Mouse (Mus musculus): ENCODE data around the gene Lrrc72. TPM values are rescaled to one million over a fixed set of nuclear protein-coding genes. Genes with fewer than 3 reads are reported as not detected.

Lrrc72 gene
- total RNA-seq, 2 experiments from 2014 or later, result not detected

DNA sequence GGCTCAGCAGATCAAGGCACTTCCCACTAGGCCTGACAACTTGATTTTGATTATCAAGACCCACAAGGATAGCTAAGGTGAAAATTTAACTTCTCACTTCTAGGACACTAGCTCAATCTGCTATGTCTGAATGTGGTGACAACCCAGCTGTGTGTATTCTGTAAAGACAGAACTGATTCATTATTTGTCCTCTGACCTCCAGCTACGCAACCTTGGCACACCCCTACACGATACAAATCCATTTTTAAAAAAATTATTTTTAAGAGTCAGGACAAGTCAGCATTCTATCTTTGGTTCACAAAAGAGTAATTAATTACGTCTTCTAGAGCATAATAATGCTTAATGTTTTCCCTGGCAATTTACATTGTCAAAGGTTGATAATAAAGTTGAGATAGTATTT, 63.6 kb downstream of the Lrrc72 start:
- DNase-seq, result no peak

DNA sequence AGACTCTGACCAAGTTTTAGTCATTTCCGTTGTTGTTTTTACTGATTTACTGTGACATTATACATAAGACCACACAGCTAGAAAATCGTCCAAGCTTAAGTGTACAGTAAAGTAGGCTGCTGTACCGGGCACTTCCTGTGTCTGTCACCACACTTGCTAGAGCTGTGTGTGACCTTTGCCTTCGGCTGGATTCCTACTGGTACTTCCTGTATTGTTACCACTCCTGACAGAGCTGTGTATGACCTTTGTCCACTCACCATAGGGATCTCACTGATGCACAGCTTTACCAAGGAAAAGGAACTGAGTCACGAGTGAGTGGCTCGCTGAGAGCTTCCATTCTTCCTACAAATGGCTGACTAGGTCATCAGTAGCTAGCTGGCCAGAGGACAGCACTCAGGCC, 66.1 kb downstream of the Lrrc72 start:
- no peak for DNase-seq

DNA sequence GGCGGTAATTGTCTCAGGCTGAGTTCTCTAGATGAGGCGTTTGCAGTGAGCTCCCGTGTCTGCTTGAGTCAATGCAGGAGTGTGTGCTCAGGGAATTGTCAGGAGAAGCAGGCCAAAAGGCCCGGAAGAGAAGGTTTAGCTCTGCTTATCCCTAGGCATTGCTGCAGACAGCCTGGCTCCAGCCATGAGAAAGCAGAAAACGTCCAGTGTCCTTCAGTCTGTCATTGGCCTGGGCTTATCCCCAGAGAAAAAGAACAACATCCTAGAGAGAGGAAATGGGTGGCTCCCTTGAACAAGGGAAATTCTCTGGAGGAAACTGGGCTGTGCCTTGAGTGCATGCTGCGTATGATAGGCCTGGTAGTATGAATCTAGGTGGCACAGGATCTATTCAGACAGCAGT, 70.6 kb downstream of the Lrrc72 start:
- peak; percentile 24 for DNase-seq

DNA sequence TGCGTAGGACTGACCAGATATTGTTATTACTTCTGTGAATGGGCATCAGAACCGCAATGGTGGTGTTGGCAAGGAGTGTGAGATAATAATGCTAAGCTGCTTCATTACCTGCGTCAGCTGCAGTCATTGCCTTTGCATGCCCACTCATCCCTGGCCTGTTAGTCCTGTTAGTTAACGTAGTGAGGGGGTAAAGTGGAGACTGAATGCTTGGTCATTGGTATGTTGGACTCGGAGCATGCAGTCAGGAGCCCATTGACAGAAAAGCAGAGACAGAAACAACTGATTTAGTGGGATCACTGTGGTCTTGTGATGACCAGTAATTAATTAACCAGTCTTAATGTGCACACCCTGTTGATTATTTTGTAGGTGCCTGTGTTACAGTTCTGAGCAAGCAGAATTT, 76.0 kb downstream of the Lrrc72 start:
- no peak for DNase-seq

DNA sequence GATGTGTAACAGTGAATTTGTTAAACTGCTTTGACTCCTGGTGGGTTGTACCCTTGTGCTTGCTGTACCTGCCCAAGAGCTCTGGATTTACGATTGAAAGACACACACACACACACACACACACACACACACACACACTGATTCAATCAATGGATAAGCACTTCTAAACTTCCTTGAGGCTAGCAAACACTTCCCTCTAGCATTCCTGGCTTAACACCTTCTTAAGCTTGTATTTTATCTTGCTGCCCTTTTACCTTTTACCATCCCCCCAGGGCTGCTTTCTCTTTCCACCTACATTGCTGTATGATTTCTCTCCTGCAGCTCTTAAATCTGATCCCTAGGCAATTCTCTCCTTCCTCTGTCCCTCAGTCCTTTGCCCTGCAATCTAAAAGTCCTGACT, 87.9 kb downstream of the Lrrc72 start:
- no peak for DNase-seq

DNA sequence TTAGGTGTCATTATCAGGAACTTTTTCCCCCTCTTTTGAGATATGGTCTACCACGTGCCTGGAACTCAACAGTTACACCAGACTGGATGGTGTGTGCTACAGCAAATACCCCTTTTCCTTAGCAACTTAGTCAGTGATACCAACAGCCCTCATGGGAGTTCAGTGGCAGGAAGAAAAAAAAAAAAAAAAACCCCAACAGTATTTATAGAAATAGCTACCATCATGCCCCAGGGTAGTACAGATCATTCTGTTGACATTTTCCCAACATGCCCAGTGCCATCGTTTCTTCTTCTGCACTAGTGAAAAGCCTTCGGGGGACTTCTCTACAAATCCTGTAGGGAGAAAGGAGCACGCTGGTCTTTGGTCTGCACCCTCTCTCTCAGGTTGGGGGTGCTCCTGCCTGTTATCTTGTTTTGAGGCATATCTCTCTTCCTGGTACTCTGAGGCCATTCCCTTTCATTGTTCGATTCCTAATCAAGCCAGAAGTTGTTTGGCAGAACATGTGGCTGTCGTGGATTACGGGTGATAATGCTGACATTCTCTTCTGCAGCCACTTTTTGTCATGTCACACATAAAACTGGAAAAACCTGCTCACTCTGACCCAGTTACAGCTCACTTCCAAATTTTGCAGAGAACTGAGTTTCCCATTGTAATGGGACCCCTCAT, 88.9 kb downstream of the Lrrc72 start:
- DNase-seq, result no peak

Other genes starting within 250 kb of the Lrrc72 start
- gene Tspan13, start 210.9 kb downstream of the Lrrc72 start, total RNA-seq (2021), result 10 to 100 TPM; 21.6 to 26.7 TPM
- 1 to 10 TPM; 6.3 to 6.4 TPM for gene Ankmy2, start 96.3 kb downstream of the Lrrc72 start, total RNA-seq (2021)
- gene Bzw2, start 95.3 kb downstream of the Lrrc72 start, total RNA-seq (2021), result 100 to 1,000 TPM in 1 of 2 experiments, 10 to 100 TPM in 1; 83.3 to 127 TPM
- under 1 TPM; 0.26 to 0.43 TPM for gene Sostdc1, start 60.7 kb upstream of the Lrrc72 start, total RNA-seq (2021)
- gene Ispd, start 128.1 kb upstream of the Lrrc72 start, total RNA-seq (2021), result 1 to 10 TPM; 3.2 to 4.2 TPM
- under 1 TPM; 0.79 to 0.88 TPM for gene D630036H23Rik, start 128.8 kb upstream of the Lrrc72 start, total RNA-seq (2021)